Mouse (Mus musculus) thymus, adult 18-20 months (tissue): ENCODE results near the gene Ptma.
"Not testable (repeated sequence)": the region's sequence is repeated elsewhere in the genome, so short reads cannot be mapped to it uniquely, and the experiment has no call there.

ENCODE experiments used
- DNase-seq, 2 experiments: peaks; one replicate each; pipeline ENCODE4 v3.0.0; 2022; ENCODE audit warnings: mixed read lengths in 2 of 2

The Ptma gene

GRCm38 (mm10) chr1:86497361-86497760, 29.2 kb upstream of the Ptma start:
- no peak for DNase-seq

GRCm38 (mm10) chr1:86497986-86498385, 28.5 kb upstream of the Ptma start:
- no peak for DNase-seq

- no peak for DNase-seq
Observed at GRCm38 (mm10) chr1:86498611-86499010, 27.9 kb upstream of the Ptma start.

- peak; percentile 64 to 73 for DNase-seq
Observed at GRCm38 (mm10) chr1:86499903-86500302, 26.6 kb upstream of the Ptma start.

GRCm38 (mm10) chr1:86500681-86501080, 25.8 kb upstream of the Ptma start:
- DNase-seq, result no peak

- DNase-seq, result peak in 1 of 2 experiments; percentile 52
Observed at GRCm38 (mm10) chr1:86501114-86501532, 25.4 kb upstream of the Ptma start.

- DNase-seq, result peak; percentile 79 to 82
Observed at GRCm38 (mm10) chr1:86501559-86501958, 25.0 kb upstream of the Ptma start.

- DNase-seq, result no peak
Observed at GRCm38 (mm10) chr1:86502221-86503048, 24.1 kb upstream of the Ptma start.

- DNase-seq, result peak; percentile 57 to 75
Observed at GRCm38 (mm10) chr1:86503165-86503747, 23.3 kb upstream of the Ptma start.

GRCm38 (mm10) chr1:86503906-86504696, 22.4 kb upstream of the Ptma start:
- peak; percentile 80 to 84 for DNase-seq

- no peak for DNase-seq
Observed at GRCm38 (mm10) chr1:86504697-86505421, 21.7 kb upstream of the Ptma start.

- DNase-seq, result no peak
Observed at GRCm38 (mm10) chr1:86505461-86505860, 21.1 kb upstream of the Ptma start.

GRCm38 (mm10) chr1:86506420-86506819, 20.1 kb upstream of the Ptma start:
- DNase-seq, result no peak

- no peak for DNase-seq
Observed at GRCm38 (mm10) chr1:86507866-86508265, 18.7 kb upstream of the Ptma start.

GRCm38 (mm10) chr1:86509410-86509809, 17.1 kb upstream of the Ptma start:
- DNase-seq, result peak; percentile 95 to 97

- no peak for DNase-seq
Observed at GRCm38 (mm10) chr1:86510266-86510665, 16.3 kb upstream of the Ptma start.

- DNase-seq, result no peak
Observed at GRCm38 (mm10) chr1:86510676-86511441, 15.7 kb upstream of the Ptma start.

- DNase-seq, result no peak
Observed at GRCm38 (mm10) chr1:86512154-86512720, 14.3 kb upstream of the Ptma start.

- DNase-seq, result not testable (repeated sequence)
Observed at GRCm38 (mm10) chr1:86513031-86513430, 13.5 kb upstream of the Ptma start.

- no peak for DNase-seq
Observed at GRCm38 (mm10) chr1:86515715-86516410, 10.7 kb upstream of the Ptma start.

- no peak for DNase-seq
Observed at GRCm38 (mm10) chr1:86517076-86517475, 9.4 kb upstream of the Ptma start.
